Mouse (Mus musculus) adrenal gland, postnatal 25 days (tissue): ENCODE measurements around the gene Pbdc1. TPM values are rescaled to one million over a fixed set of nuclear protein-coding genes. Genes with fewer than 3 reads are reported as not detected.
"Not testable (repeated sequence)": the region's sequence is repeated elsewhere in the genome, so short reads cannot be mapped to it uniquely, and the experiment has no call there.

Experiments
- DNase-seq: peaks from one replicate; pipeline ENCODE4 v3.0.0; 2021; ENCODE audit warnings: mixed read lengths
- long read RNA-seq: library from polyadenylated mRNA; stranded (forward); transcript quantifications from one replicate; pipeline ENCODE4 v2.0.0, GENCODE M21; 2021
- total RNA-seq: library from RNA; stranded (reverse); gene quantifications from 2 replicates; pipeline ENCODE4 v1.2.3, GENCODE M21; 2021

The Pbdc1 gene
- total RNA-seq, result 19.3 and 19.4 TPM in 2 replicates
- long read RNA-seq, transcript Pbdc1-201 (6 exons, 2,638 nt), result major isoform, 10 of 15 reads
- long read RNA-seq, partial matches to known transcripts, result 0 of 15 reads
- long read RNA-seq, other reads (novel, unspliced or antisense), result 3 of 15 reads

- peak; percentile 88 for DNase-seq
Observed at GRCm38 (mm10) chrX:105079615-105080092, at the start of gene Pbdc1. Pbdc1 (plus strand) TSS chrX:105079756.

DNA sequence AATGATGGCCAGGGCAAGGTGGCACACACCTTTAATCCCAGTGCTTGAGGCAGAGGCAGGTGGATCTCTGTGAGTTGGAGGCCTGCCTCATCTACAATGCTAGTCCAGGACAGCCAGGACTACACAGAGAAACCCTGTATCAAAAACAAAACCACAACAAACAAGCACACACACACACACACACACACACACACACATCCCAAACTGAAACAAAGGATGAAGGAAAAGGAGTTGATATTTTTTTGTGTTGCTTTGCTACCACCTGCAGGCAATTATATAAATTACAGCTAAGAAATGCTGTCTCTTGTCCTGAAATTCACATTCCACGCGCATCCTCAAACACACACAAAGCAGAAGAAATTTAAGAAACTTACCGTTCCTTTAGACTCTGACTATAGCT lies 41.9 kb upstream of the Pbdc1 start:
- DNase-seq, result no peak

- DNase-seq, result no peak
Observed at GRCm38 (mm10) chrX:105064294-105064693, 15.3 kb upstream of the Pbdc1 start.

DNA sequence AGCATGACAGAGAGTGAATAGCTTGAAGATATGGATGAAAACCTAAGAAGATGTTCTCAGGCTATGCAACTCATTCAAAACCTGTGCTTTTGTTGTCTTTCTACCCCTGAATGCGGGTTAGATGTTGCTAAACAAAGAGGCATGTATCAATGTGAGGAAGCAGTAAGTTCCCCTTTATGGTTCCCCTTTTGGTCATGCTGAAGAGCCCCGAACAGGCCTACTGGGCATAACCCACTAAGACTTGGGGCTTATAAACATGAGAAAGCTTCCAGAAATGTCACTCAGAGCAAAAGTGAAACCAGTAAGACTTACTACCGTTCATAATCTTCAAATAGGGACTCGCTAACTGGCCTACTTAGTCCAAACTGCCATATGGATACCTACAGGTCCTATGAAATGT lies 14.8 kb upstream of the Pbdc1 start:
- no peak for DNase-seq

GRCm38 (mm10) chrX:105069671-105070503 lies 9.7 kb upstream of the Pbdc1 start:
- peak; percentile 57 for DNase-seq

GRCm38 (mm10) chrX:105079151-105079550 lies 405 bp upstream of the Pbdc1 start:
- no peak for DNase-seq

GRCm38 (mm10) chrX:105080096-105080495 lies 540 bp downstream of the Pbdc1 start:
- no peak for DNase-seq

GRCm38 (mm10) chrX:105083013-105083412 lies 3.5 kb downstream of the Pbdc1 start:
- not testable (repeated sequence) for DNase-seq

DNA sequence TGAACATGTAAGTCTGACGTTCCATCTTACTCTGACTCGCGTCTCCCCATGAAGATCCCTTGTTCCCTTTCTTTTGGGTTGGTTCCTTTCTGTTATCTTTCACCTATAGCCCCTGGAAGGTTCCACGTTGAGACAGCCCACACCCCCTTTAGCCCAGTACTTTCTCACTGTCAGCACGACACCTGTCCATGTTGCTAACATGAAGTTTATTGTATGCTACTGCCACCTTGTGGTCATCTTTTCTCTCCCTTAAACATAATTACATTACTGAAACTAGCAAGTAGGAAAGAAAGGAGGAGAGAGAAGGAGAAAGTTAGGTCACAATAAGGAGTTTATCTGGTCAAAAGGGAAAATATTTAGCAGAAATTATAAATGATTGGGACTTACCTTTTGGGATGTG lies 24.6 kb downstream of the Pbdc1 start:
- DNase-seq, result no peak

DNA sequence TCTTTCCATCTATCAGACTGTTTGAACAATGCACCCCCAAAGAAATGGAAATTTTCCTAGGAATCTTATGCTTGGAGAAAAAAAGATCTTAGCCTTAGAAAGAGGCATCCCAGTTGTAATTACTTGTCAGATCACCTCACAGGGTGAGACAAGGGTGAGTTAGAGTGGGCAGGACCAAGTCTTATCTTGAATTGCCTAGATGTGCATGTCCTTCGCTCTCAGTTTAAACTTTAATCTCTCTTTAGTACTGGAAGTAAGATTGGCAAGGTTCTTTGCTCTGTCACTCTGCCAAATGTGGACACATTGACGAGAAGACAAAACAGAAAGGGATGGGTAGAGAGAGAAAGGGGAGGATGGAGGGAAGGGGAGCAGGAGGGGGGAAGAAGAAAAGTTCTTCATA lies 35.4 kb downstream of the Pbdc1 start:
- DNase-seq, result no peak

GRCm38 (mm10) chrX:105120275-105121226 lies 41.0 kb downstream of the Pbdc1 start, which contains the start of gene Magee1:
Magee1 (plus strand) TSS chrX:105120378.
- peak; percentile 75 for DNase-seq

- DNase-seq, result peak; percentile 72
Observed at GRCm38 (mm10) chrX:105121227-105121865, 41.8 kb downstream of the Pbdc1 start.

GRCm38 (mm10) chrX:105124903-105125302 lies 45.3 kb downstream of the Pbdc1 start:
- DNase-seq, result no peak

- no peak for DNase-seq
Observed at GRCm38 (mm10) chrX:105151872-105152461, 72.4 kb downstream of the Pbdc1 start.

- DNase-seq, result not testable (repeated sequence)
Observed at GRCm38 (mm10) chrX:105165007-105165406, 85.5 kb downstream of the Pbdc1 start.

Other genes starting within 250 kb of the Pbdc1 start
- 0.21 TPM in 1 of 2 replicates, not detected in the other for gene Magee2, start 222.5 kb upstream of the Pbdc1 start, total RNA-seq
- 13.6 and 13.9 TPM in 2 replicates for gene Magee1, start 40.6 kb downstream of the Pbdc1 start, total RNA-seq